Mouse (Mus musculus) brain, adult 2 months (tissue): ENCODE measurements around the gene Rarres1.

Experiments used
- DNase-seq: peaks from one replicate; pipeline ENCODE4 v3.0.0; 2011; ENCODE audit warnings: low read depth, low spot score

Rarres1 gene

DNA sequence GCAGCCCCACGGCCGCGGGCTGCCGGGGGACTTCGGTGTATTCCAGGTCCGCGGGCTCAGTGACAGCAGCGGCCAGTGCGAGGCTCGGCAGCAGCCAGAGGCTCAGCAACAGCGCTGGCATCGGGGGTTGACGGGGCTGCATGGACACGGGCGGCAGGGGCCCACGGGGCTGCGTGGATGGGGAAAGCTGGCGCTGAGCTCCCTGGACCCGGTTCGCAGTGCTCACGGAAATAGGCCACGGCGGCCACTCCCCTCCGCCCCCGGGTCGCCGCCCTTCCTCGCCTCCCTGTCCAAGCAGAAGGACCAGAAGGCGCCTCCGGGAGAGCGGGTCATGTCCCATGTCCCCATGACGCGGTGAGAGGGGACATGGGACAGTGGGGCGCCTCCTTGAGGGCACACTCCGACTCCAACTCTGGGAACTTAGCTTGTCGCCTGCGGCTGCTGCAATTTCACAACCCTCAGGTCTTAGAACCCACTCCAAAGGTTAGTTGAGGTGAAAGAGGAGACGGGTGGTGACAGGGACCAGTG is at the start of gene Rarres1:
Gene Rarres1 (minus strand): TSS at position 250 of the 528 bp plus-strand sequence.
- DNase-seq: peak; percentile 6

DNA sequence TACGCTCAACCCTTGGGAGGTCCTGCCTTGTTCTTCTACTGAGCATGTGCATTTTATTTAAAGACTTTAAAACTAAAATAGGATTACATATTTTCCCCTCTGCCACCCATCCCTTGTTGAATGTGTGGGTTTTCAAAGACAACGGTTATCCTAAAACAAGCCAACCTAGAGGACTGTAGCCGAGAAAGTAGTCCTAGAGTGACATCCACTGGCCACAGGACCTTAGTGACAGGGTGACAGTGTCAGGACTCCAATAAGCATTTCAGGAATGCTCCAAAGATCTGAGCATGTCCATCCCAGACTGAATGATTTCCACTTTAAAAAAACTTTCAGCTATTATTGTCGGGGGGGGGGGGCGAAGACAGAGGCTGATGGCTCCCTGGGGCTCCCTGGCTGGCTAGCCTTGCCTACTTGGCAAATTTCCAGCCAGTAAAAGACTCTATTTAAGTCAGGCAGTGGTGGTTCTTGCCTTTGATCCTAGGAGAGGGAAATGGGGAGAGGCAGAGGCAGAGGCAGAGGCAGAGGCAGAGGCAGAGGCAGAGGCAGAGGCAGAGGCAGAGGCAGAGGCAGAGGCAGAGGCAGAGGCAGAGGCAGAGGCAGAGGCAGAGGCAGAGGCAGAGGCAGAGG is 49.5 kb upstream of the Rarres1 start:
- DNase-seq: peak; percentile 22

DNA sequence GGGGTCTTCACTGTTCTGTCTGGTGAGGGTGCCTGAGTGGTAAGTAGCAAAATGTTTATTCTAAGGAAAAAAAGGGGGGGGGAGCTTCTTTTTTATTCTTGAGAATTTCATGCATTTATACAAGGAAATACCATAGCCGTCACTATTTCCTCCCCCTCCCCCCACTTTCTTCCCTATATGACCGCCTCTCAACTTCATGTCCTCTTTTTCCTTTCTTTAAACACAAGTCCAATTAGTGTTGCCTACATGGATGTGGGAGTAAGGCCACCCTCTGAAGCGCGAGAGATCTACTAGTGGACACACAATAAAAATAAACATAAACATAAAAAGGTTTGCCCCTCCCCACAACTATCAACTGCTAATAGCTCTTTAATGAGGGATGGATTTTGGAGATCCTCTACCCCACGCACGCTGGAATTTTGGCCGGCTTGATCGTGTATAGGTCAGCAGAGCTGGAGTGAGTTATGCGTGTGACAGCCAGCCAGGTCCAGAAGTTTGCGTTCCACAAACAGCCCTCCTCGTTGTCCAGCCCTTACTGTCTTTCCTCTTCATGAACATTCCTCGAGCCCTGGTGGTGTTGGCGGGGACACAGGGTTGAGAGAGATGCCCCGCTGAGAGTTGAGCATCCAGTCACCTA is 42.5 kb upstream of the Rarres1 start:
- no peak for DNase-seq

DNA sequence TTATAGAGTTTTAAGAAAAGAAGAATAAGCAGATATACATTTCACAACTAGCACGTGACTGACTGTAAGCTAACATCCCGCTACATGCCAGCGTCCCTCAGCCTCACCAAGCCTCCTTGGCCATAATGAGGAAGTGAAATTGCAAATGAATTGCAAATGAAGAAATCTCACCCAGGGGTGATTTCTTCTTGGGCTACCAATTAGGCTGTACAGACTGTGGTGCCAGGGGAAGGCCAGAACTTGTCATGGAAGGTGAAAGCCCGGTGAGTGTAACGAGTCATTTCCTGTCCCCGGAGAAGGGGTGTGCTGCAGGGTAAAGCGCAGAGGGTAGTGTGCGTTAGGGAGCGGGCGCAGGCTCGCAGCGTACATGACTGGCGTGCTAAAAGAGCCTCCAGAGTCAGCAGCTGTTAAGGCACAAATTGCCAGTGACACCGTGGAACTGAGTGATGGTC is 41.9 kb upstream of the Rarres1 start:
- DNase-seq: no peak

DNA sequence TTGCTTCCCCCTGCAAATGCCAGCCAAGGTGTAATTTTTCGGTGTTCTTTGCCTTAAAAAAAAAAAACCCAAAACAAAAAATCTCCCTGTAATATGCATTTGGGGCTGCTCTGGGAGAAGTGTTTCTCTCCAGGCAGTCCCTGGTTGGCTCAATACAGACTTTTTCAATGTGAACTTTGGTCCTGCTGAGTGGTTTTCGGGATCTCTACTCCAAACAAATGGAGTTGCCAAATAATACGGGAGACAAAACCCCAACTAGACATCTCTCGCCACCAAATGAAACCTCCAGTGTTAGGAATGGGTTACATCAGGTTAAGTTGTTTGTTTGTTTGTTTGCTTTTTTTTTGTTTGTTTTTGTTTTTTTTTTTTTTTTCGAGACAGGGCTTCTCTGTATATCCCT is 39.9 kb upstream of the Rarres1 start:
- DNase-seq: no peak

DNA sequence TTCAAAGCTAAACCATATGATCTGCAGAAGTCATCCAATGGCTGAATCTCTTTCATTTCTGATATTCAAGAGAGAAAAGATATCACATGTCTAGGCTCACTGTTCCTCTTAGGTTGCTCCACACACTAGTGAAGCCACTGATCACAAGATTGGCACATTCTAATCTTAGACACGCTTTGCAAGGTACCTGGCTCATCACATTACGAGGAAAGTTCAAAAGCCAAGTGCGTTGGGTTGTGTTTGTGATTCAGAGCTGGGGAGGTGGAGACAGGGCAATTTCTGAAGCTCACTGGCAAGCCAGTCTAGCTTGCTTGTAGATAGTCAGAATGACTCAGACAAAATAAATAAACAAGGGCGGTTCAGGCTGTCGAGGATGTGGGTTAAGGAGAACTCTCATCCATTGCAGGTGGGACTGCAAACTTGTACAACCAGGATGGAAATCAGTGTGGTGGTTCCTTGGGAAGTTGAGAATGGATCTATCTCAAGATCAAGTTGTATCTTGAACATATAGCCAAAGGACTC is 38.7 kb upstream of the Rarres1 start:
- no peak for DNase-seq

DNA sequence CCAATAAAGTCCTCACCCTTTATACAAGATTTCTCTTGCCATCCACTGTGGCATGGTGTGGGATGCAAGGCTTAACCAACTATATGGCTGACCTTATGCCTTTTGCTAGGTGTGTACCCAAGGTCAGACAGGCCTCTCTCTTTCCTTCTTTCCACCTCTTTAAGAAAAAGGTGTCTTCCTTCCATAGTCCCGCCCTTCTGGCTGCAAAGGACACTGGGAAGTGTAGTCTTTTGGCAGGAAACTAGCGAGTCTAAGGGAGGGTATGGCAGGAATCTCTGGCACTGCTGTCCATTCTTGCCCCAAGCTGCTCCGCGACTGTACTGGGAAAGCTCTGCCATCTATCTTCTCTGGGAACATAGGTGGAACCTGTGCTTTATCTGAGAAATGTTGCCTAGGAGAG is 38.0 kb upstream of the Rarres1 start:
- peak; percentile 33 for DNase-seq

DNA sequence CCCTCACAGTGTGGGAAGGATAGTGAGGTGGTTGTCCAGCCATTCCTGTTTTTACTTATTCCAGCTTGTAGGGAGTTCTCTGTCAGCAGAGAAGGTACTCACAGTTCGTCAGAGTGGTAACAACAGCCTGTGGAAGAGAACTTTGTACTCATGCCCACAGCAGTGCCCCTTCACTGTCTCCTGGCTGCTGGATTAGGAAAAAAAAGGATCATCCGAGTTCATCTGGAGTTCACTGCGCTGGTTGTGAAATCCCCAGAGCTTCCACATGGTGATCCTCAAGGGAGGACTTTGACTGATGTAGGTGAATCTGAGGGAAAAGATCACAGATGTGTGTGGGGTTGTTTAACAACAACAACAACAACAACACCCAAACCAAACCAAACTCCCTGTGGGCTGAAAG is 35.9 kb upstream of the Rarres1 start:
- DNase-seq: no peak

DNA sequence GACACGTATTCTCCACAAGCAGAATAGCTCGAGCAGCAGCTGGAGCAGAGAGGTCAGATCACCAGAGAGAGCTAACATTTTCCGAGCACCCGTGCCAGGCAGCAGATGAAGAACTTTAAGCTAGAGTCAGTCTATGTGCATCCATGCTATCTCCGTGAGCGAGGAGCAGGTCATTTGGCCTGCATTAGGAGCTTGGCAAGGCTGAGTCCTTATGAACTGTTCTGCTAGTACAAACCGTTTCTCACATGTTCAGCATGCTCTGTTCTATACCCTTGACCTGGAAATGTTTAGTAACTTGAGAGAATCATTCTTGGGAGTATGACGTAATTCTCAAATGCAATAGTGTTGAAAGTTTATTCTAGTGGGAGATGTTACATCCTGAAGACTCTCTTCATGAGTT is 28.3 kb upstream of the Rarres1 start:
- no peak for DNase-seq

DNA sequence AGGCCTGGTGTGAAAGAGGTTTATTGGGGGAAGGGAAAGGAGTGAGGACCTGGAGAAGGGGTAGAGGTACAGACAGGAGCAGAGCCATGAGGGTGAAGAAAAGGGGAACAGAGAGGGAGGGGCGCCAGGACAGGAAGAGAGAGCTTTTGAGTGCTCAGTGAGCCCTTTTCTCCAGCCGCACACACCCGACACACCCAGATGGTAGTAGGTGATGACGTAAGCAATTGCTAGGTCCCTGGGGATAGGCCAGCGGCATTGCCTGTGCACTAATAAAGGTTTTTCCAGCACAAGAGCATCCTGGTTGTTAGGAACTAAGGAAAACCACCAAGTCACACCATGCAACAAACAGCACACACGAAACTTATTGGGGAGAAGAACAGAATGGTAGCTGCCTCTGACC is 9.4 kb upstream of the Rarres1 start:
- no peak for DNase-seq

DNA sequence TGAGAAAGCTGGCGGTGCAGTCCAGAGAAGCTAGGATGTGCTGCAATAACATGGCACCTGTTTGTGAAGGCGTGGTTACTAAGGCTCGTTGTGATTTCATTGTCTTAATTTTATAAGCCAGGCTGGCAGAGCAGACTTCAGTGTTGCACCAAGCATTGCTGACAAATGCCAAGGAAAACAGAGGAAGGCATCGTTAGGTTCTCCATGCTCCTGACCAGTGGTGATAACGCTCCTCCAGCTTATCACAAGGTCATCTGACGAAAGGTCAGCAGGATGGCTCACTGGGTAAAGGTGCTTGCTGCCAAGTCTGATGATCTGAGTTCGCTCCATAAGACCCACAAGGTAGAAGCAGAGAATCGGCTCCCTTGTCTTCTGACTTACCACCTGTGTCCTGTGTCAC is 7.4 kb upstream of the Rarres1 start:
- DNase-seq: no peak

DNA sequence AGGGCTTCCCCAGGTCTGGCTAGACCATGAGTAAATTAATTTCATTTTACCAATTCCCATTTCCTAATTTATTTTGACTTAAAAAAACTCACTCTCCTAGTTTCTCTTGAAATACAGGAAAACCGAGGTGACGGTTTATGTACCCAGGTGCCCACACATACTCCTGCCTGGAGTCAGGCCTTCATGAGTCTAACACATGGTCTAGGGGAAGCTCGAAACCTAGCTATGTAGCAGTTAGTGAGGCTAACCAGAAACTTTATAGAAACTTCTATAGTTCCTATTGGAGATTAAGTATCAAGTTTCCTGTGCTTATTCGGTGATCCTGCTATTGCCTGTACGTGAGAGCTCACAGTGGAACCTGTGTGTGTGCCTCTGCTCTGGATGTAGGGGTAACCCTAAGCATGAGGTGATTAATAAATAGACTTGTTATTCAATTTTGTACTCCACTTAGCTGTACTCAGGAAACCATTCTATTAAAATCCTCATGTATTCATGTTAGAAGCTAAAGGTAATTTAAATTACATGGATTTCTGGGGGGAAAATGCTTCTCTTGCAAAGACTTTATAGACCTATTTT is 5.3 kb upstream of the Rarres1 start:
- DNase-seq: no peak

DNA sequence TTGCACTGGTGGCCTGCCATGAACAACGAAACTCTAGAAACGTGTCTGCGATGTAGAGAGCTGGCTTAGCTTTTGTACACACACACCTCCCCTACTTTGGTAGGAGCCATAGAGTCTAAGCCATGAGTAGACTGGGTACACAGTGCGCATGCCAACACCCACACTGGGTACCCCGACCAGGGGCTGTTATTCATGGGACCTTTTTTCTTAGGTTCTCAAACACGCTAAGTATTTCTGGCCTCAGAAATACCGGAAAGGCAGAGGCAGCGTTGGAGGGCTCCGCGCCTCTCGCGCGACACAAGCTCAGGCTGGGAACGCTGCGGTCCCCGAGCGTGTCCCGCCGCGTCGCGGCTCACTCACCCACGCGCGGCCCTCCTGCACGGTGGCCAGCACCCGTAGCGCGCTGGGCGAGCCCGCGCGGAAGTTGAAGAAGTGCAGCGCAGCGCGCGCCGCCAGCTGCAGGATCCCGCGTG is 486 bp downstream of the Rarres1 start:
- peak; percentile 18 for DNase-seq

DNA sequence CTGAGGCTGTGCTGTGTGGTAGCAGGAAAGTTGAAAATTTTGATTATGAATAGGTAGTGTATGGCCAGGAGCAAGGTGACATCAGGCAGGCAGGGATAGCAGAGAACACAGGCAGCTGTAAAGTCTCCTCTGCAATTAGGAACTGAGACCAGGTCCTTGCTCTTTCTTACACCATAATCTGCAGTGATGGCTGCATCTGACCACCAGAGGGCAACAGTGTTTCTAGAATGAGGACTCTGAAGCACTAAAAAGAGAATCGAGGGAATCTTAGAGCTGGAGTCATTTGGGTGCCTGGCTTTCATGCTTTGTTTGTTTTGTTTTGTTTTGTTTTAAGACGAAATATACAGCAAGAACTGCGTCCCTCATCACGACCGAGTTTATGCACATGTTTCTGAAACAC is 2.5 kb downstream of the Rarres1 start:
- peak; percentile 88 for DNase-seq

DNA sequence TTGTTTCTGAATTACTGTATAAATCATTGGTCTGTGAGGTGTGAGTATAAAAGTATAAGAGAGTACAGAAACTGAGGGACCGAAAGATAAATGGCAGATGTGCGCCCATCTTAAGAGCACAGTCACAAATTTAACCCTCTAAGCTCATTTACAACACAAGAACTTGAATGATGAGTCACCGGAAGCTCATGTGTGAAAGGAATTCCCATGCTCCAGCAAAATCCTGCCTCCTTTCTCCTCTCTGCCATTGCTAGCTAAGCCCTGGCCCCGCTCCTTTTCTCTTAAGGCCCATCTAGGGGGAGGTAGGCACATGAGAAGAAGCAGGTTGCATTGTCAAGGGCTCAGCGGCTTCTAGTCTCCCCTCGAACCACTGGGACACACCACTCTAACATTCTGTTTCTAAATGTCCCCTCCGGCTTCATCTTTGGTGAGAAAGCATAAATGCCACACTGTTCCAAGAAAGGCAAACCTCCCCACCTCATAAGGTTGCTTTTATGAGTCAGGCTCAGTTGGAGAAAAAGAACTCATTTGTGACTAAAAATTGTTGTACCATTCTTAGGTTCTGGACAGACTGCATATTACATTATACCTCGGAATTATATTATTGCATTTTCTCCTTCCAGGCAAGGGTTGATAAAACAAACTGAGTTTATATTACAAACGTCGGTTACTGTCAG is 7.0 kb downstream of the Rarres1 start:
- DNase-seq: peak; percentile 35

DNA sequence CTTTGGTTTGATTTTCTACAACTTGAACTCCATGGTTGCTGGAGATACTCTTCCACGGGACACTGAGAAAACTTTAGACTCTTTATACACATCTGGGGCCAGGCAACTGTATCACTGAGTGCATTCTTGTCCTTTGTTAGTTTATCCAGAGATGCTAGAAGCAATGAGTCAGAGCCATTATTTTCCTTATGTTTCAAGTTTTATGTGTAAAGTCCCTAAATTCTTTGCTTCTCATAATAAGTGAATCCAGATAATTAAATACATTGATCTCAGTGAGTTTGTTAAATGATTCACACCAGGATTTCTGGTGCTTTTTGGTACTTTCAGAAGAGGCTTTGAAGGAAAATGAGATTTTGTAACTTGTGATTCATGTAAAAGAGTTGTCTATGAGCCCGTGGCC is 10.0 kb downstream of the Rarres1 start:
- DNase-seq: no peak

DNA sequence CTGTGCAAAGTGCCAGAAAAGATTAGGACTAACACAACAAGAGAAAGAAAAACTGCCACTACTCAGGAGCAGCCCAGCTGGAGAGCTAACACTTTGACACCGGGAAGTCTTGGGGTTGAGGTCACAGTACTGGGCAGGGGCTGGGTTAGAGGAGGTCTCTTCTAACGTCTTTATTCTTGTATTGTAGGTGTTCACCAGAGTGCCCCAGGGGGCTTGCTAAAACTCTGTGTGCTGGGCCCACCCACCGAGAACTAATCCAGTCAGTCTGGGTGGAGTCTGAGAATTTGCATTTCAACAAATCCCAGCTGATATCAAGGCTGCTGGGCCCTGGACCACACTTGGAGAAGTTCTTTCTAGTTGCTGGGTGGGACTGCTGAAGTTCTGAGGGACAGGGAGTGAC is 11.4 kb downstream of the Rarres1 start:
- DNase-seq: no peak

DNA sequence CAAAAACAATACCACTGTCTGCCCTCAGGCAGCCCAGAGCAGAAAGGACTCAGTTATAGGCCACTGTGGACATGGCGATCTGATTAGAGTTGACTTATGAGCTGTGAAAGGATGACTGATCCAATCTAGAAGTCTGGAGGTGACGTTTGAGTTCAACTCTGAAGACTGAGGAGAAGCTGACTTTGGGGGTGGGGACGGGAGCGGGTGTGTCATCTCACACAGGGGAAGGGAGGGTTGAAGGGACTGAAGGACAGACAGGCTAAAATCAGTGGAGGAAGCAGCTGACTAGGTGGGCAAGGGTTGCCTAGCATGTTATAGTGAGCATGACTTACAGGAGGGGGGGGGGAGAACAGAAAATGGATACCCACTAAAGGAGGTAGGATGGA is 15.9 kb downstream of the Rarres1 start:
- no peak for DNase-seq

DNA sequence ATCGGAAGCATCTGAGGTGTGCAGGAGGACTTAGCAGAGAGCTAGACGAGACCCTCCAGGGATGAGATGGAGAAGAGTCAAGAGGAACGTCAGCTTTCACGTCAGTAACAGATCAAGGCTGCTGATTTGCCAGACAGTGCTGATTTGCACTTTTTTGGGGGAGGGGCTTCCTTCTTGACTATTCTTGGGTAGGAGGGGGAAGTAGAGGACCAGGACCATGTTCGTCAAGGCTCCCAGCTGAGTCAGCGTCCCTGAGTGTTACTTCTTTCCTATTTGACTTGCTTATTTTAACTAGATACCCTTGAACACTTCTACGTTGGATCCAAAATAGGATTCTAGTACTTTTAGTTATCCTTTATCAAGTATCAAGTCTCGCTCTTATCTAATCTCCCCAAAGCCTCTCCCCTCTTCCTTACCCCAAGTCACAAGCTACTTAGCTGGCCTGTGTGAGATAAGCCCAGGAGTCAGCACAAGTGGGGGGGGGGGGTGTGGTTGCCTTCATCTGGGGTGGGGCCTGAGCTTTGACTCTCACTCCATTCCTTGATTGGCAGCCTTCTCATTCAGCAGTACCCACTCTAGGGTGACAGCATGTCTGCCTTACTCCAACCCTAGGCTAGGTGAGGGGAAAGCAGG is 16.4 kb downstream of the Rarres1 start:
- DNase-seq: no peak

DNA sequence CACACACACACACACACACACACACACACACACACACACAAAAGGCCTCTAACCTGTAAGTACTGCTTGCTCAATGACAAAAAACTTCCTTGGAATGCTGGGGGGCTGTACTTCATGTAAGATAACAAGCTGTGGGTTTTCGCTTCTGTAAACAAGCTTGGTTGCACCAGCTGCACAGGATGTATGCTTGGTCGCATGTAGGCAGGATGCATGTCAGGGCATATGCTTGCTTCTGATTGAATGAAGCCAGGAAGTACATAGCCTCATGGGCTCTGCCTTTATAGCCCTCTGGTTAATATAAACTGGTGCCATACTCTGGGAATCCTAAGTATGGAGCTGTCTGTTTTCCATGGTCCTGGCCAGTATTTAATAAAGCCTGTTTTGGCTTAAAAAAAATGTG is 17.3 kb downstream of the Rarres1 start:
- no peak for DNase-seq

DNA sequence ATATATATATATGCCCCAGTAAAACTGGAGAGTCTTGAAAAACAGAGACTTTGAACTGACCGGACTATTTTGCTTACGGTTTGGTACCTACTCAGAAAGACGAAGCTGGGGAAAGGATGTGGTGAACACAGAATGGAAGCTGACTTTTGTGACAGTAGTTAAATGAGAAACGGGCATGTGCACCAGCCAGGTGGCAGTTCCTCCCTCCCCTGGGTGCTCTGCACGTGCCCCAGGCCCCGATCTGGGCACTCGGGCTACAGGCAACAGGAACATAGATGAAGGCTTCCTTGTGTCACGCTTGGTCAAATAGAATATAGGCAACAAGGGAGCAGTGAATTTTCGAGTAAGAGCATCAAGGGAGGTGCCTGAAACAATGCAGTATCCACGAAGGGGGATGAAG is 19.0 kb downstream of the Rarres1 start:
- DNase-seq: no peak

DNA sequence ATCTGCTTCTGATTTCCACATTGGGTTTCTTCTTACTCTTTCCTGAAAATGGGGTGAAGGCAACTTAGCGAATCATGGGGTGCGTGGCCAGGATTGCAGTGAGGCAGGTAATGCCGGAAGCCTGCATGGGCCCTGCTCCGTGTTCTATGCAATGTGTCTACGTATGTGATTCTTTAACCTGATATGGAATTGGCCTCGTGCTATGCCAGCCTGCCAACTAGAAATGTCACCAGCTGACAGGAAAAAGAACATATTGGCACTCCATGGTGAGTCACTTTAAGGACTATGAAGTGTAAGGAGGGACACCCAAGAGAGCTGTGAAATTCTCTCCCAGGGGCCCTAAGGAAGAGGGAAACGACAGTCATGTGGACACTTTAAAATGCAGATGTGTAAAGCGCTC is 22.2 kb downstream of the Rarres1 start:
- peak; percentile 44 for DNase-seq
